Mouse (Mus musculus) heart, embryonic 14.5 days (tissue): ENCODE measurements around the gene Dnah3. TPM values are rescaled to one million over a fixed set of nuclear protein-coding genes. Genes with fewer than 3 reads are reported as not detected.

Experiments used
- ATAC-seq: fragments of 200-750 bp; cut with Nextera tagmentation; 2 replicates; pipeline ENCODE4 v1.8.0; 2017; ENCODE audit warnings: low read depth, moderate TSS enrichment; ENCODE audit not compliant: insufficient number of reproducible peaks, insufficient read depth, low FRiP score
- H3K27ac ChIP-seq, 2 experiments: fragments of 200-500 bp in 1 of 2; fragments of 300-500 bp in 1 of 2; sonication (generic) in 1 of 2; replicated peaks in 1 of 2; 2 replicates each; pipeline ENCODE4 v1.5.1; 2012 to 2014; ENCODE audit warnings: low read depth in 2 of 2, low read length in 2 of 2, control low read depth in 1 of 2, mild to moderate bottlenecking in 1 of 2, mixed read lengths in 1 of 2; ENCODE audit not compliant: control insufficient read depth in 1 of 2, insufficient read depth in 1 of 2
- H3K27me3 ChIP-seq: fragments of 300-500 bp; sonication (generic); 2 replicates; pipeline ENCODE4 v1.6.1; 2014; ENCODE audit warnings: mild to moderate bottlenecking, low read length, control low read depth; ENCODE audit not compliant: control insufficient read depth, insufficient read depth
- H3K36me3 ChIP-seq: fragments of 300-500 bp; sonication (generic); 2 replicates; pipeline ENCODE4 v1.6.1; 2014; ENCODE audit warnings: mild to moderate bottlenecking, control low read depth, low read length, mixed read lengths; ENCODE audit not compliant: control insufficient read depth, insufficient read depth
- H3K4me1 ChIP-seq, 2 experiments: fragments of 200-500 bp in 1 of 2; fragments of 300-500 bp in 1 of 2; sonication (generic) in 1 of 2; 2 replicates each; pipeline ENCODE4 v1.6.1; 2012 to 2014; ENCODE audit warnings: low read length in 2 of 2, control low read depth in 1 of 2, mixed read lengths in 1 of 2; ENCODE audit not compliant: control insufficient read depth in 2 of 2, insufficient read depth in 2 of 2
- H3K4me2 ChIP-seq: fragments of 300-500 bp; sonication (generic); 2 replicates; pipeline ENCODE4 v1.6.1; 2014; ENCODE audit warnings: mild to moderate bottlenecking, low read length
- H3K4me3 ChIP-seq, 2 experiments: fragments of 200-500 bp in 1 of 2; fragments of 300-500 bp in 1 of 2; sonication (generic) in 1 of 2; 2 replicates each; pipeline ENCODE4 v1.5.1; 2012 to 2014; ENCODE audit warnings: low read length in 2 of 2, mild to moderate bottlenecking in 2 of 2, control low read depth in 1 of 2, low read depth in 1 of 2, moderate library complexity in 1 of 2; ENCODE audit not compliant: control insufficient read depth in 1 of 2, insufficient read depth in 1 of 2
- H3K9ac ChIP-seq: fragments of 300-500 bp; sonication (generic); 2 replicates; pipeline ENCODE4 v1.6.1; 2014; ENCODE audit warnings: mild to moderate bottlenecking, low read length
- H3K9me3 ChIP-seq: fragments of 300-500 bp; sonication (generic); 2 replicates; pipeline ENCODE4 v1.6.1; 2016; ENCODE audit warnings: low read length, control low read depth; ENCODE audit not compliant: control insufficient read depth
- WGBS: fragments of 180-500 bp; shearing (Covaris S2); extraction: QIAGEN DNeasy Blood & Tissue Kit; methylation state at CpG from one replicate; pipeline ENCODE4 v1.1.7; 2014; 5-methylcytosine and 5-hydroxymethylcytosine counted together
- polyA plus RNA-seq: library from polyadenylated mRNA; unstranded; fragments of >200 nt; fragmentation: Nextera tagmentation; extraction: Ambion mirVana; gene quantifications from 2 replicates; pipeline ENCODE4 v1.2.1, GENCODE M21; 2014

The Dnah3 gene
- polyA plus RNA-seq = not detected in 2 replicates

DNA sequence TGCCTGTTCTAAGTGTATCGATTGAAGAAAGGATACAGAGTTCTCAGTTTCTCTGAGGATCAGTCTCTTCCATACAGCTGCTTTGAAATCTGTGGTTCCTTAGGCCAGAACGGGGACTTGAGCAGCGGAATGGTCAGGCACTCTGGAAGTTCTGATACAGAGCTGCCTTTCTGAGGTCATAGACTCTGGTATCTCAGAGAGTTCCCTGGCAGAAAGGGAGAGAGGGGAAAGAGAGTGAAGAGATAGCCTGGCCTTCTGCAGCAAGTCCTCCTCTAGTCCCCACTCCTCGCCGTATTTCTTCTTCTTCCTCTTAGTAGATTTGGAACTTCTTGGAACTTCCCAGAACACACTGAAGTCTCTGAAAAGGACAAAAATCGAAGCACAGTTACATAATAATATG, at the start of gene Dnah3:
Gene Dnah3, minus strand, starts transcription at position 101 of the 400 bp plus-strand sequence.
- Histone ChIP-seq H3K9ac (no peak within 1 kb of the TSS), H3K36me3 (no peaks in the 10 kb centered on the region), H3K4me1 (peaks cover 3% of the 10 kb centered on the region in 2 experiments; a peak in 2 of 4 replicates), H3K4me3 (no peak within 1 kb of the TSS), H3K27ac (no peak within 1 kb of the TSS), H3K27me3 (no peaks in the 10 kb centered on the region), H3K4me2 (no peak within 1 kb of the TSS), H3K9me3 (no peaks in the 10 kb centered on the region)
- WGBS = 80% methylated on average over 6 of the region's 6 CpGs
- ATAC-seq = no peak

- WGBS = 64% methylated on average over 1 of the region's 1 CpGs
- H3K36me3 ChIP-seq = no peaks in the 10 kb centered on the region
These were observed 47.7 kb upstream of the Dnah3 start for GRCm38 (mm10) chr7:120142743-120143142.

DNA sequence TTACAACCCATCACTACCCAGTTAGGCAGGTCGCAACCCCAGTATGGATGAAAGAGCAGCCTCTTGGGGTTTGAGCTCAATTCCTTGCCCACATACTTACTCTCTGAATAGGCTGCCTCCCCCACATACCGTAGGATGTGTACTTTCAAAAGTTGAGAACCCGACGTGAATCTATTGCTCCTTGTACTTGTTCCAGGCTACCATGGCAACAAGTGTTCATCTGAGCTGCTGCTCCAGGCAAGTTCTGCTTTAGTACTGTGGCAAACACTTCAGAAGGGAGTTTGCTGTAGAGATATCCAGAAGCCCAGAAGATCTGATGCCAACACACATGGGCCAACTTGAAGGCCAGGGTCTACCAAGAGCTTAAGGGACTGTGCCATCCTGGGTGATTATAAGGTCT, 33.9 kb upstream of the Dnah3 start:
- no peak for ATAC-seq
- H3K4me3 ChIP-seq = no peak overlapping the region
- peaks cover 0 to 8% of the 10 kb centered on the region in 2 experiments; a peak in 2 of 4 replicates for H3K4me1 ChIP-seq
- H3K27ac ChIP-seq = no peak overlapping the region
- no peak overlapping the region for H3K4me2 ChIP-seq
- no peaks in the 10 kb centered on the region for H3K36me3 ChIP-seq
- WGBS = 73% methylated on average over 4 of the region's 4 CpGs
- H3K27me3 ChIP-seq = no peaks in the 10 kb centered on the region
- no peak overlapping the region for H3K9ac ChIP-seq
- no peaks in the 10 kb centered on the region for H3K9me3 ChIP-seq

More at GRCm38 (mm10) chr7:120142743-120143142, 47.7 kb upstream of the Dnah3 start:
- H3K4me1 ChIP-seq = 0 out of 4 replicates have a peak, but pooled peaks cover 0 to 5% of the 10 kb centered on the region in 2 experiments
- H3K27me3 ChIP-seq = no peaks in the 10 kb centered on the region
- ATAC-seq = no peak
- no peak overlapping the region for H3K9ac ChIP-seq
- H3K4me2 ChIP-seq = no peak overlapping the region
- no peak overlapping the region for H3K4me3 ChIP-seq
- no peaks in the 10 kb centered on the region for H3K9me3 ChIP-seq
- no peak overlapping the region for H3K27ac ChIP-seq

DNA sequence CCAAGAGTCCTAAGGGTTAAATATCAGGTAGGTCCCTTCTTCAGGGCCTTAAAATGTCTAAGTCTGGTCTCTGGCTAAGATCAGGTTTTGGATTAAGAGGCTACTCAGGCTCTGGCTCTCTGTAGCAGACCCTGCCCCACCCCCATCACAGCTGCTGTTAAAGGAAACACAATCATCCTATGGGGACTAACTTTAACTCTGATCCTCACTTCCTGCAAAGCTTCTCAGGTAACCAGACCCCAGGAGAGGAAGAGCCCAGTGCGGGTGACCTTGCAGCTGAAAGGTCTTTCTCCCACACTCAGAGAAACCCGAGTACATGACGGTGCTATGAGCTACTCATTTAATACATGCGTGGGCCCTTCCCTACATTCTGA, 32.6 kb upstream of the Dnah3 start:
- Histone ChIP-seq H3K4me3 (no peak overlapping the region), H3K9ac (no peak overlapping the region), H3K9me3 (no peaks in the 10 kb centered on the region), H3K27me3 (no peaks in the 10 kb centered on the region), H3K27ac (no peak overlapping the region), H3K4me2 (no peak overlapping the region), H3K36me3 (no peaks in the 10 kb centered on the region), H3K4me1 (peaks cover 0 to 8% of the 10 kb centered on the region in 2 experiments; a peak in 2 of 4 replicates)
- 36% methylated on average over 4 of the region's 4 CpGs for WGBS
- no peak for ATAC-seq

DNA sequence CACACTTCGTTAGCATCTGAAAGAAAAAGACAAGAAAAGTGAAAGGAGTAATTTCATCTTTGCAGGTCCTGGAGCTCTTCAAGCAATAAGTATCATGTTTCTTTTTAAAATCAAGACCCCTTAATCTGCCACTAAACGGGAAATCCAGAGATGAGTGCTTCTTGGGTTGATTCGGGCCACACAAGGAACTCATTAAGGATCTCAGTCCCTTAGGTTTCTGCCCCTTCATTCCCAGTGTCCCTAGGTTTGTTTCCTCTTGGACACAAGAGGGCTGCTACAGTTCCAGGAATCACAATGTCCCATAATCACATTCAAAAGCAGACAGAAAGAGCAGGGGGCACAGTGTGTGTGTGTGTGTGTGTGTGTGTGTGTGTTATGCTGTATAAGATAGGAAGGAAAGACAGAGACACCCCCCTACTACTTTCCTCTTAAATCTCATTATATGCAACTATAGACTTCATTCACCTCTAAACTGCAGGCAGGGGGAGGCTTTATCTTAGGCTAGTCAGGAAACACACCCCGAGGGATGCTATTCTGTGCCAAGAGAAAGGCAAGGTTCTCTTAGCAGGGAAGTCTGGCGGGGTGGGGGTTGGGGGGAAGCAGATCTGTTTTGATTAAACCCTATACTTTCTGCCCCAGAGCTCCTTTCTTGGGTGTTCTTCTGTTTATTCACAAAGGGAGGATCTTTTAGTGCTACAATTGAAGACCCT, 32.1 kb upstream of the Dnah3 start:
- Histone ChIP-seq H3K9ac (no peak overlapping the region), H3K36me3 (no peaks in the 10 kb centered on the region), H3K4me2 (no peak overlapping the region), H3K27ac (no peak overlapping the region; a peak in 1 of 4 replicates), H3K4me3 (no peak overlapping the region), H3K9me3 (no peaks in the 10 kb centered on the region), H3K4me1 (peaks cover 0 to 8% of the 10 kb centered on the region in 2 experiments; a peak in 2 of 4 replicates), H3K27me3 (no peaks in the 10 kb centered on the region)
- ATAC-seq = no peak; the same call in 1 of the 2 replicates
- WGBS = 32% methylated on average over 5 of the region's 5 CpGs

GRCm38 (mm10) chr7:120124844-120125243, 29.8 kb upstream of the Dnah3 start:
- H3K9me3 ChIP-seq = no peaks in the 10 kb centered on the region
- peaks cover 18% of the 10 kb centered on the region for H3K36me3 ChIP-seq
- ATAC-seq = peak; percentile 68; the same call in 1 of the 2 replicates
- no peak overlapping the region for H3K4me3 ChIP-seq
- H3K27me3 ChIP-seq = no peaks in the 10 kb centered on the region
- WGBS = 0% methylated on average over 3 of the region's 3 CpGs
- no peak overlapping the region for H3K4me2 ChIP-seq
- no peak overlapping the region for H3K9ac ChIP-seq
- H3K4me1 ChIP-seq = peaks cover 0 to 8% of the 10 kb centered on the region in 2 experiments; a peak in 2 of 4 replicates
- H3K27ac ChIP-seq = no peak overlapping the region

- Histone ChIP-seq H3K9me3 (no peaks in the 10 kb centered on the region), H3K27ac (no peak overlapping the region), H3K4me2 (no peak overlapping the region), H3K36me3 (peaks cover 26% of the 10 kb centered on the region), H3K9ac (no peak overlapping the region), H3K4me1 (peaks cover 0 to 8% of the 10 kb centered on the region in 2 experiments; a peak in 2 of 4 replicates), H3K27me3 (no peaks in the 10 kb centered on the region), H3K4me3 (no peak overlapping the region)
- WGBS = 82% methylated on average over 4 of the region's 4 CpGs
- no peak for ATAC-seq
These were observed 28.7 kb upstream of the Dnah3 start for GRCm38 (mm10) chr7:120123776-120124175.
